Mouse (Mus musculus) lung, adult 2 months (tissue): Measurements from ENCODE around the gene Pla2g6.

ENCODE experiments used
- CTCF ChIP-seq: fragments of 200-500 bp; IDR thresholded peaks from 2 replicates; pipeline ENCODE4 v1.5.1; 2011; ENCODE audit warnings: mild to moderate bottlenecking, low read length, control low read depth; ENCODE audit not compliant: insufficient read depth
- POLR2A ChIP-seq: fragments of 200-500 bp; IDR thresholded peaks from 2 replicates; pipeline ENCODE4 v1.6.1; 2011; ENCODE audit warnings: low read depth, mild to moderate bottlenecking, control low read depth, low read length, borderline replicate concordance; ENCODE audit errors: extremely low read depth

DNA sequence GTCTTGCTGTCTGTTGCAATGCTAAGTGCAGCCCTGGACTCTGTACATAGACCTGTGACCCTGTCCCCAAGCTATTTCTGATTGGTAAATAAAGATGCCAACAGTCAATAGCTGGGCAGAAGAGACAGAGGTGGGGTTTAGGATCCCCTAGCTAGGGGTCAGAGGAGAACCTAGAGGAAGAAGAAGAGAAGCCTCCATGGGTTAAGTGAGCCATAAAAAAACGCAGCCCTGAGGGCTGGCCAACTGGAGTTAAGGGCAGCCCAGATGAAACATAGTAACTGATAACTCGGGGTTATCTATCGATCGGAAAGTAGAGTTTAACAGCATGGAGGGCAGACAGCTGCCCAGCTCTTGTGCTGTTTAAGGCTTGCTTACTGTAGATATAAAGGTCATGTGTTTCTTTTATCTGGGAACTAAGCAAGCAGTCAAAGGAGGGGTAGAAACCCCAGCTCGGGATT lies 6.4 kb downstream of the Pla2g6 start:
- TF ChIP-seq CTCF: no peak
- TF ChIP-seq POLR2A: no peak
